Mouse (Mus musculus): Measurements from ENCODE around the gene Ubiad1.

The Ubiad1 gene

GRCm38 (mm10) chr4:148448853-148449245 is 4.3 kb upstream of the Ubiad1 start:
- DNase-seq = peak; percentile 13

GRCm38 (mm10) chr4:148448179-148448852 is 3.7 kb upstream of the Ubiad1 start, which contains the start of gene Mtor:
TSS of gene Mtor (plus strand) at chr4:148448611.
- peak; percentile 98 for DNase-seq

- DNase-seq = no peak
Observed at GRCm38 (mm10) chr4:148442598-148442997, 2.0 kb downstream of the Ubiad1 start.

- no peak for DNase-seq
Observed at GRCm38 (mm10) chr4:148441931-148442330, 2.6 kb downstream of the Ubiad1 start.

GRCm38 (mm10) chr4:148435657-148436330 is 8.8 kb downstream of the Ubiad1 start:
- no peak for DNase-seq

- DNase-seq = no peak
Observed at GRCm38 (mm10) chr4:148435106-148435505, 9.5 kb downstream of the Ubiad1 start.

- DNase-seq = no peak
Observed at GRCm38 (mm10) chr4:148434554-148434953, 10.0 kb downstream of the Ubiad1 start.

GRCm38 (mm10) chr4:148433813-148434212 is 10.8 kb downstream of the Ubiad1 start:
- no peak for DNase-seq

- DNase-seq = no peak
Observed at GRCm38 (mm10) chr4:148433336-148433735, 11.2 kb downstream of the Ubiad1 start.

GRCm38 (mm10) chr4:148432488-148432887 is 12.1 kb downstream of the Ubiad1 start:
- DNase-seq = no peak

- DNase-seq = no peak
Observed at GRCm38 (mm10) chr4:148430880-148431519, 13.6 kb downstream of the Ubiad1 start.

- DNase-seq = peak; percentile 68
Observed at GRCm38 (mm10) chr4:148429686-148430085, 14.9 kb downstream of the Ubiad1 start.

- DNase-seq = no peak
Observed at GRCm38 (mm10) chr4:148429121-148429520, 15.4 kb downstream of the Ubiad1 start.

GRCm38 (mm10) chr4:148428544-148428943 is 16.0 kb downstream of the Ubiad1 start:
- DNase-seq = no peak

- DNase-seq = no peak
Observed at GRCm38 (mm10) chr4:148426950-148427850, 17.4 kb downstream of the Ubiad1 start.

GRCm38 (mm10) chr4:148417559-148417958 is 27.0 kb downstream of the Ubiad1 start:
- DNase-seq = no peak

GRCm38 (mm10) chr4:148417074-148417526 is 27.5 kb downstream of the Ubiad1 start:
- no peak for DNase-seq

GRCm38 (mm10) chr4:148415575-148415974 is 29.0 kb downstream of the Ubiad1 start:
- no peak for DNase-seq

GRCm38 (mm10) chr4:148408256-148408975 is 36.2 kb downstream of the Ubiad1 start:
- no peak for DNase-seq

- DNase-seq = no peak
Observed at GRCm38 (mm10) chr4:148405255-148405788, 39.2 kb downstream of the Ubiad1 start.

GRCm38 (mm10) chr4:148404748-148405147 is 39.8 kb downstream of the Ubiad1 start:
- no peak for DNase-seq

- DNase-seq = no peak
Observed at GRCm38 (mm10) chr4:148403402-148403801, 41.2 kb downstream of the Ubiad1 start.

Measured in lung, postnatal 36 days (tissue).